ENCODE assay signal across 9 mouse cellular contexts in genomic region chr11:75152603-75153557, GRCm38 (mm10). TPM values are rescaled to one million over a fixed set of nuclear protein-coding genes. Genes with fewer than 3 reads are reported as not detected.
DNase-seq lines count a peak whose midpoint lies in the region; ATAC-seq and TF ChIP-seq lines count a peak whose summit lies in the region.
"Had no signal": no experiment of that assay in that cellular context is flagged by ENCODE, and none has a peak within 500 bp of the region (broad histone marks: within the 10 kb centered on the region; RNA-seq: fewer than 3 reads in every experiment).

No protein-coding gene starts in this region.

- H3K9me3 ChIP-seq in hindbrain, postnatal 0 days (ENCODE audit: low read length): no peaks in the 10 kb centered on the region
- H3K9me3 ChIP-seq: midbrain, embryonic 12.5 days had no signal

- no peak for ATAC-seq in hindbrain, postnatal 0 days

- H3K4me1 ChIP-seq in lung, adult 2 months (ENCODE audit: control insufficient read depth, insufficient read depth, low read length): peaks cover 18% of the 10 kb centered on the region
- no peaks in the 10 kb centered on the region for H3K4me1 ChIP-seq in hindbrain, postnatal 0 days (ENCODE audit: insufficient read depth, low read length)
- H3K4me1 ChIP-seq: midbrain, embryonic 12.5 days had no signal

- H3K9ac ChIP-seq in hindbrain, postnatal 0 days (replicated peaks; ENCODE audit: low read length): no peak overlapping the region
- H3K9ac ChIP-seq: midbrain, embryonic 12.5 days had no signal

- H3K27ac ChIP-seq in hindbrain, postnatal 0 days: peak overlapping the region; percentile 34; the same call in 1 of the 2 replicates
- H3K27ac ChIP-seq: midbrain, embryonic 12.5 days had no signal

- 0 out of 2 replicates have a peak, but pooled peaks have one; percentile 2 for TF ChIP-seq CTCF in lung, adult 2 months (IDR thresholded peaks at IDR 0.05; ENCODE audit: insufficient read depth, low read length)
- TF ChIP-seq CTCF in hindbrain, postnatal 0 days (IDR thresholded peaks at IDR 0.05; ENCODE audit: low read depth): no peak

- intact Hi-C loops in left cerebral cortex, postnatal 4 days (cut with DNase I): no loop called here

- no peak overlapping the region for H3K4me2 ChIP-seq in hindbrain, postnatal 0 days (ENCODE audit: low read depth, low read length)
- H3K4me2 ChIP-seq: midbrain, embryonic 12.5 days had no signal

- H3K27me3 ChIP-seq in hindbrain, postnatal 0 days (ENCODE audit: insufficient read depth, low read length): no peaks in the 10 kb centered on the region
- H3K27me3 ChIP-seq: midbrain, embryonic 12.5 days had no signal

- peak; percentile 16 for DNase-seq in lung, adult 2 months
- no peak for DNase-seq in lung, postnatal 14 days
- peak; percentile 71 to 78 for DNase-seq in cerebellum, postnatal 14 days
- DNase-seq in hindbrain, postnatal 0 days (ENCODE audit: low spot score): no peak
- peak; percentile 64 for DNase-seq in lung, postnatal 36 days
- no peak for DNase-seq in T-cell, adult 2 months (ENCODE audit: low spot score)
- no peak for DNase-seq in gastrocnemius, postnatal 25 days
- DNase-seq in left cerebral cortex, postnatal 4 days: no peak

- H3K4me3 ChIP-seq in lung, adult 2 months (replicated peaks; ENCODE audit: extremely low read depth, low read depth, low read length): no peak overlapping the region
- H3K4me3 ChIP-seq in hindbrain, postnatal 0 days (ENCODE audit: low read length): no peak overlapping the region
- H3K4me3 ChIP-seq: midbrain, embryonic 12.5 days had no signal

- TF ChIP-seq POLR2A in lung, adult 2 months (IDR thresholded peaks at IDR 0.05; ENCODE audit: borderline replicate concordance, extremely low read depth, low read depth, low read length): no peak

- peaks cover 4% of the 10 kb centered on the region; the same call in 1 of the 2 replicates for H3K36me3 ChIP-seq in hindbrain, postnatal 0 days (ENCODE audit: insufficient read depth, low read length)

- 35% methylated on average over 18 of the region's 18 CpGs for WGBS in lung, adult 2 months
- 68% methylated on average over 18 of the region's 18 CpGs for WGBS in hindbrain, postnatal 0 days

RNA-seq across cellular contexts. Expression of gene Hic1, which starts 16.4 kb away (rescaled TPM):
- polyA plus RNA-seq in lung, adult 2 months (2012; rRNA removed): 21.4 and 33.8 TPM in 2 replicates
- total RNA-seq in hindbrain, postnatal 0 days (2014; rRNA removed): 8.5 and 12.9 TPM in 2 replicates
- 1.7 TPM in 2 replicates for polyA plus RNA-seq in hindbrain, postnatal 0 days (2015; fragmentation: Nextera tagmentation; extraction: Ambion mirVana)
- total RNA-seq in gastrocnemius, postnatal 25 days (2021): 1 to 10 TPM; 5.7 to 5.9 TPM
- 1 to 10 TPM; 5.2 to 5.6 TPM for total RNA-seq in left cerebral cortex, postnatal 4 days (2021)

RNA-seq across cellular contexts. Expression of gene Ovca2, which starts 25.8 kb away (rescaled TPM):
- 15.3 and 21.1 TPM in 2 replicates for polyA plus RNA-seq in lung, adult 2 months (2012; rRNA removed)
- total RNA-seq in hindbrain, postnatal 0 days (2014; rRNA removed): 11.0 and 17.6 TPM in 2 replicates
- 11.7 and 15.7 TPM in 2 replicates for polyA plus RNA-seq in hindbrain, postnatal 0 days (2015; fragmentation: Nextera tagmentation; extraction: Ambion mirVana)
- total RNA-seq in gastrocnemius, postnatal 25 days (2021): 1 to 10 TPM; 2.8 to 3.3 TPM
- 10 to 100 TPM in 1 of 2 experiments, 1 to 10 TPM in 1; 9.2 to 11.2 TPM for total RNA-seq in left cerebral cortex, postnatal 4 days (2021)

RNA-seq across cellular contexts. Expression of gene Dph1, which starts 38.2 kb away (rescaled TPM):
- polyA plus RNA-seq in lung, adult 2 months (2012; rRNA removed): 21.0 and 25.7 TPM in 2 replicates
- total RNA-seq in hindbrain, postnatal 0 days (2014; rRNA removed): 31.3 and 39.2 TPM in 2 replicates
- polyA plus RNA-seq in hindbrain, postnatal 0 days (2015; fragmentation: Nextera tagmentation; extraction: Ambion mirVana): 13.5 and 13.6 TPM in 2 replicates
- 1 to 10 TPM; 5.6 to 5.8 TPM for total RNA-seq in gastrocnemius, postnatal 25 days (2021)
- 10 to 100 TPM; 15.2 to 15.3 TPM for total RNA-seq in left cerebral cortex, postnatal 4 days (2021)

RNA-seq across cellular contexts. Expression of gene Rtn4rl1, which starts 40.7 kb away (rescaled TPM):
- polyA plus RNA-seq in lung, adult 2 months (2012; rRNA removed): 11.6 and 12.5 TPM in 2 replicates
- total RNA-seq in hindbrain, postnatal 0 days (2014; rRNA removed): 13.0 and 13.4 TPM in 2 replicates
- polyA plus RNA-seq in hindbrain, postnatal 0 days (2015; fragmentation: Nextera tagmentation; extraction: Ambion mirVana): 9.9 and 10.7 TPM in 2 replicates
- 1 to 10 TPM in 1 of 2 experiments, under 1 TPM in 1; 1.00 to 1.7 TPM for total RNA-seq in gastrocnemius, postnatal 25 days (2021)
- total RNA-seq in left cerebral cortex, postnatal 4 days (2021): 10 to 100 TPM; 31.6 to 35.4 TPM

Comparison
In these comparisons a context has a peak if more than half of its experiments do, and no peak if none do; other contexts are left out.
1. DNase-seq: peak in lung, adult 2 months (single experiment), cerebellum, postnatal 14 days (2 of 2) and lung, postnatal 36 days (single experiment); none in lung, postnatal 14 days (single experiment), hindbrain, postnatal 0 days (single experiment), T-cell, adult 2 months (single experiment), gastrocnemius, postnatal 25 days (single experiment) and left cerebral cortex, postnatal 4 days (single experiment).